Mouse (Mus musculus) hindbrain, embryonic 16.5 days (tissue): ENCODE measurements around the gene Dnajc16. TPM values are rescaled to one million over a fixed set of nuclear protein-coding genes. Genes with fewer than 3 reads are reported as not detected.
"Not testable (repeated sequence)": the region's sequence is repeated elsewhere in the genome, so short reads cannot be mapped to it uniquely, and the experiment has no call there.

Experiments used
- ATAC-seq: fragments of 200-750 bp; cut with Nextera tagmentation; 2 replicates; pipeline ENCODE4 v1.8.0; 2017; ENCODE audit warnings: moderate TSS enrichment, moderate library complexity
- H3K27ac ChIP-seq: fragments of 300-500 bp; sonication (generic); 2 replicates; pipeline ENCODE4 v1.5.1; 2014; ENCODE audit warnings: low read depth, mild to moderate bottlenecking, control low read depth, low read length, moderate library complexity
- H3K27me3 ChIP-seq: fragments of 300-500 bp; sonication (generic); replicated peaks from 2 replicates; pipeline ENCODE4 v1.6.1; 2014; ENCODE audit warnings: low read length; ENCODE audit not compliant: control insufficient read depth, insufficient read depth
- H3K36me3 ChIP-seq: fragments of 300-500 bp; sonication (generic); 2 replicates; pipeline ENCODE4 v1.6.1; 2014; ENCODE audit warnings: mild to moderate bottlenecking, low read length, moderate library complexity, mixed read lengths; ENCODE audit not compliant: control insufficient read depth, insufficient read depth
- H3K4me1 ChIP-seq: fragments of 300-500 bp; sonication (generic); 2 replicates; pipeline ENCODE4 v1.6.1; 2014; ENCODE audit warnings: low read depth, low read length; ENCODE audit not compliant: control insufficient read depth, insufficient read depth
- H3K4me2 ChIP-seq: fragments of 300-500 bp; sonication (generic); 2 replicates; pipeline ENCODE4 v1.6.1; 2014; ENCODE audit warnings: mild to moderate bottlenecking, low read length, control low read depth, moderate library complexity
- H3K4me3 ChIP-seq: fragments of 300-500 bp; sonication (generic); 2 replicates; pipeline ENCODE4 v1.5.1; 2014; ENCODE audit warnings: mild to moderate bottlenecking, low read length, control low read depth, moderate library complexity
- H3K9ac ChIP-seq: fragments of 300-500 bp; sonication (generic); 2 replicates; pipeline ENCODE4 v1.6.1; 2014; ENCODE audit warnings: low read depth, mild to moderate bottlenecking, control low read depth, low read length, moderate library complexity
- H3K9me3 ChIP-seq: fragments of 300-500 bp; sonication (generic); 2 replicates; pipeline ENCODE4 v1.6.1; 2014; ENCODE audit warnings: mild to moderate bottlenecking, low read length, moderate library complexity; ENCODE audit not compliant: control insufficient read depth
- WGBS: fragments of 180-500 bp; shearing (Covaris S2); extraction: QIAGEN DNeasy Blood & Tissue Kit; methylation state at CpG from one replicate; pipeline ENCODE4 v1.1.7; 2014; 5-methylcytosine and 5-hydroxymethylcytosine counted together
- polyA plus RNA-seq: library from polyadenylated mRNA; unstranded; fragments of >200 nt; fragmentation: Nextera tagmentation; extraction: Ambion mirVana; gene quantifications from 2 replicates; pipeline ENCODE4 v1.2.1, GENCODE M21; 2015

The Dnajc16 gene
- polyA plus RNA-seq, 1 experiment from 2014 or later: 5.9 TPM

DNA sequence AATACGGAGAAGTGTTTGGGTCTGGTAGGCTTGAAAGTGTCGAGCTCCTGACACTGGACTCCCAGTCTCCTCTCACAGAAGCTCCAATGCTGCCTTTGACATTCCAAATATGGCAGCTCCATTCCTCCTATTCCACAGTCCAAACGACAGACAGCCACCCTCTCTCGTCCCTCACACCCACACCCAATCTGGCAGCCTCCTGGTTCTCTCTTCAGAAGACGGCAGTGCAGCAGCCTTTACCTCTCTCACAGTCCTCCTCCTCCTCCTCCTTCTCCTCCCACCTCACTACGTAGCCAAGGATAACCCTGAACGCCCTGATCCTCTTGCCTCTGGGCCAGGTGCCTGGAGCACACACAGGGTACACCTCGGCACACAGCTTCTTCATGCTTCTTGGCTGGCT is 10.9 kb downstream of the Dnajc16 start:
- no peak for ATAC-seq
- Histone ChIP-seq H3K36me3 (peaks cover 60% of the 10 kb centered on the region), H3K27me3 (no peaks in the 10 kb centered on the region), H3K27ac (no peak overlapping the region), H3K4me2 (no peak overlapping the region), H3K9me3 (no peaks in the 10 kb centered on the region), H3K4me1 (no peaks in the 10 kb centered on the region), H3K4me3 (no peak overlapping the region), H3K9ac (no peak overlapping the region)
- WGBS: 95% methylated on average over 8 of the region's 8 CpGs

DNA sequence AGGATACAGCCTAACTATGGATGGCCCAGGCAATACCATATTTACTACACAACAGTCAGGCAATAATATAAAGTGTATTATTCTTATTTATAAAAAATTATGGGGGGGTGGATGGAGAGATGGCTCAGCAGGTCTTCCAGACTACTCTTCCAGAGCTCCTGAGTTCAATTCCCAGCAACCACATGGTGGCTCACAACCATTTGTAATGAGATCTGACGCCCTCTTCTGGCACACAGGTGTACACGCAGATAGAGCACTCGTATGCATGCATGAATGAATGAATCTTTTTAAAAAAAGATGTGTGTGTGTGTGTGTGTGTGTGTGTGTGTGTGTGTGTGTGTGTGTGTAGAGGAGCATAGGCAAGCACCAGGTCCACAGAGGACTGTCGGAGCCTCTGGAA is 17.7 kb downstream of the Dnajc16 start:
- not testable (repeated sequence) for H3K27me3 ChIP-seq

DNA sequence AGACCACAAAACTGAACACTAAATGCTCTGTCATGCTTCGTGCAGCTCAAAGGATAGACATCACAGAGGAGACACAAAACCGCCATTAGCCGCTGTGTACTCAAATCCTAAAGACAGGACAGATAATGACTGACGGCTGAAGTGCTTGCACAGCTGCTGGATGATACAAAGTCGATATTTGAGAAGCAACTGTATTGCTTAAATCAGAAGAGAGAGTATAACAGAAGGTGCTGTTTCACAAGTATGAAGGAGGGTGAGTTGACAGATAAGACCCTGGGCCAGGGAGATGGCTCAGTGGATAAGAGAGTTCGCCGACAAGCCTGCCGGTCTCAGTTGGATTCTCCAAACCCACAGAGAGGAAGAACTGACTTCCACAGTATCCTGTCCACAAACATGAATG is 18.9 kb downstream of the Dnajc16 start:
- no peaks in the 10 kb centered on the region for H3K9me3 ChIP-seq
- no peak overlapping the region for H3K4me3 ChIP-seq
- no peaks in the 10 kb centered on the region for H3K27me3 ChIP-seq
- no peak overlapping the region for H3K9ac ChIP-seq
- H3K4me1 ChIP-seq: peaks cover 11% of the 10 kb centered on the region
- H3K36me3 ChIP-seq: peaks cover 46% of the 10 kb centered on the region
- H3K27ac ChIP-seq: no peak overlapping the region
- WGBS: 95% methylated on average over 8 of the region's 8 CpGs
- H3K4me2 ChIP-seq: no peak overlapping the region
- ATAC-seq: no peak

More for the DNA sequence above, 17.7 kb downstream of the Dnajc16 start:
- 84% methylated on average over 4 of the region's 4 CpGs for WGBS
- not testable (repeated sequence) for H3K4me1 ChIP-seq, H3K4me3 ChIP-seq, H3K9ac ChIP-seq, H3K4me2 ChIP-seq, H3K9me3 ChIP-seq, H3K27ac ChIP-seq, ATAC-seq
- peaks cover 50% of the 10 kb centered on the region for H3K36me3 ChIP-seq

DNA sequence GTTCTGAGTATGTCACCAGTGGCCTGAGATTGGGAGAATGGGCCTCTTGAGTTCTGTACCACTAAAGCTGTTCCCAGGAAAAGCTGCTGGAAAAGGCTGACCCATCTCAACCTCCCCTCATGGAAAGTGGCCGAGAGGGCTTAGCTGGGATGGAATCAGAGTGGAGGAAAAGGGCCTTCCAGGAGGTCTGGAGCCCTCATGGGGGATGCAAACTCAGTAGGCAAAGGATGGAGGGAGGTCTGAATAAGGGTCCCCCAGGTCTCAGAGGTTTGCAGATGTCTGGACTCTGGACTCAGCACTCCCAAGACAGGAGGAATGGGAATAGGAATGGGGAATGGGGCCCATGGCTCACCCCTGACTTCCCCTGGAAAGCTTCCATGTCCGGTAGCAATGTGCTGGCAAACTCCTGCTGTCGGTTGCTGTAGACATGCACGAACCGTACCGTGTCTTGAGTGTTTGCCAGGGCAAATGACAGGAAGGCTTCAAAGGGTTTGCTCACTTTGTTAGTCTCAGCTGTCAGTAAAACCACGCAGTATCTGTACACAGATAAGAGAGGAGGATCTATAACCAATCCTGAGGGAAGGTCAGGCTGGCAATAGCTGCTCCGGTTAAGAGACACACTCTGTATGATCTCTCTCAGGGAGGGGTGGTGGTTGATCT is 21.1 kb downstream of the Dnajc16 start:
- Histone ChIP-seq H3K4me2 (no peak overlapping the region), H3K36me3 (peaks cover 43% of the 10 kb centered on the region), H3K4me1 (peaks cover 15% of the 10 kb centered on the region), H3K9ac (no peak overlapping the region), H3K27me3 (no peaks in the 10 kb centered on the region), H3K27ac (no peak overlapping the region), H3K4me3 (no peak overlapping the region), H3K9me3 (no peaks in the 10 kb centered on the region)
- WGBS: 81% methylated on average over 8 of the region's 8 CpGs
- ATAC-seq: no peak

DNA sequence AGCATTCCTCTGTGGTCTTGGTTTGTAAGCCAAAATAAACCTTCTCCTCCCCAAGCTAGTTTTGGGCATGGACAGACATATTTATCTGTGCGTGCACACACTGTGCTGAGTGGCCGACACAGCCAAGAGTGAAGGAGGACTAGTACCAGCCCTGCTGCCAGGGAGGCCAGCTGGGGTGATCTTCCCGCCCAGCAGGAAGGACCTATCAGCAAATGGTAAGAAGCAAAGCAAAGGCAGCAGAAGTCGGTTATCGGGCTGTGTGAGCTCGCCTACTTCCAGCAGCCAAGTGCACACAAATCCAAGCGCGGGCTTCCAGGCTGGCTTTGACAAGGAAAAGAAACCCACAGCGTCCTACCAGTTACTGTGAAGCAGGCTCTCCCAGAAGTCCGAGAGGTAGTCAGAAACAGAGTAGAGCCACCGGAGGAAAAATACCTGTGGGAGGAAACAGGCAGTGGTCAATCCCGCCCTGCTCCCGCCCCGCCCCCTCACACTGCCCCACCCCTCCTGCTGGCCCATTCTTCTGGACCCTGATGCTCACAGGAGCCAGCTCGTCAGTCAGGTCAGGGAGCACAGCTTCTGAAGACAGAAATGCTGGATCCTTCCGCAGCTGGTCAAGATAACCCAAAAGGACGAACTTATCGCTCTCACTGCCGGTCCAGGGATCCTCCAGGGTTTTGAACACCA is 23.2 kb downstream of the Dnajc16 start:
- H3K9ac ChIP-seq: no peak overlapping the region
- no peak overlapping the region for H3K4me3 ChIP-seq
- peak overlapping the region; percentile 61 for H3K27ac ChIP-seq
- H3K27me3 ChIP-seq: no peaks in the 10 kb centered on the region
- H3K4me2 ChIP-seq: no peak overlapping the region
- peaks cover 39% of the 10 kb centered on the region for H3K36me3 ChIP-seq
- H3K4me1 ChIP-seq: peaks cover 15% of the 10 kb centered on the region
- 69% methylated on average over 19 of the region's 19 CpGs for WGBS
- H3K9me3 ChIP-seq: no peaks in the 10 kb centered on the region
- peak; percentile 58 for ATAC-seq

DNA sequence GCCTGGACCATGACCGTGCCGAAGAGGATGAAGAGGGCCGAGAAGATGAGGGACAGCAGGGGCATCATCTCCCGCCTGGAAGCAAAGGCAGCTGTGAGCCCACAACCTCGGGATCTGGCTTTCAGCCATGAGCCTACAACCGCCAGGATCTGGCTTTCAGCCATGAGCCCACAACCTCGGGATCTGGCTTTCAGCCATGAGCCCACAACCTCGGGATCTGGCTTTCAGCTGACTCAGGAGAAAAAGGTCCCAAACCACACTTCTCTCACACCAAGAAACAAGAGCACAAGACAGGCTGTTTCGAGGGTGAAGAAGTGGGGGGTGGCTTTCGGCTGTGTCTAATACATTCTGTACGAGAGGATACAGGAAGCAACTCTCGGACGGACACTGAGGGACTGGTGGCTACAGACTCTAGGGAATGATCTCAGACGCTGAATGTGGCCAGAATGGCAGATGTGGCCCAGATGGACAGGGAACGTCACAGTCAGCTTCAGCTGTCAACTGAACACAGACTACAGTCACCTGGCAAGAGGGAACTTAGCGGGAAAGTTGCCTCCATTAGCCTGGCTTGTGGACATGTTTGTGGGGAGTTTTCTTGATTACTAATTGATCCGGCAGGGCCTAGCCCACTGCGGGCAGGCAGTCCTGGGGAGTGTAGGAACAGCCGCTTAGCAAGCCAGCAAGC is 23.9 kb downstream of the Dnajc16 start:
- H3K27me3 ChIP-seq: no peaks in the 10 kb centered on the region
- H3K9ac ChIP-seq: no peak overlapping the region
- H3K27ac ChIP-seq: peak overlapping the region; percentile 61
- H3K36me3 ChIP-seq: peaks cover 38% of the 10 kb centered on the region
- no peak overlapping the region for H3K4me3 ChIP-seq
- ATAC-seq: peak; percentile 77
- H3K9me3 ChIP-seq: no peaks in the 10 kb centered on the region
- H3K4me1 ChIP-seq: peaks cover 15% of the 10 kb centered on the region
- 36% methylated on average over 19 of the region's 19 CpGs for WGBS
- peak overlapping the region; percentile 7; the same call in 1 of the 2 replicates for H3K4me2 ChIP-seq

DNA sequence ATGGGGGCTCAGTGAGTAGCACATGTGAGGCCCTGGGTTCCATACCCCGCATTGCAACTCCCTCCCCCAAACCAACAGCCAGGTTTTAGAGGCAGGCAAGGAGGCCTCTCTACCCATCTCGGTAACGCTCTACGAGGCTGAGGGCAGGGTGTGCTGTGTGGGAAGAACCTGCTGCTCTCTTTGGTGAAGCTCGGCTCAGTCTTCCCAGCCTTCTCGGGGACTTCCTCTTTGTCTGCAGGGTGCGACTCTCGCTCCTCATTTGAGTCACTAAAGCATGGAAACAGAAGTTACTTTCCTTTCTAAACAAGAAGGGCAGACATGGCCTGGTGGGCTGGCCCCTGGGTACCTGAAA is 24.4 kb downstream of the Dnajc16 start:
- no peak; the same call in none of the 2 replicates for ATAC-seq
- no peak overlapping the region for H3K9ac ChIP-seq
- no peaks in the 10 kb centered on the region for H3K27me3 ChIP-seq
- no peaks in the 10 kb centered on the region for H3K9me3 ChIP-seq
- peaks cover 15% of the 10 kb centered on the region for H3K4me1 ChIP-seq
- H3K27ac ChIP-seq: peak overlapping the region; percentile 61
- peak overlapping the region; percentile 7; the same call in 1 of the 2 replicates for H3K4me2 ChIP-seq
- H3K4me3 ChIP-seq: no peak overlapping the region
- peaks cover 38% of the 10 kb centered on the region for H3K36me3 ChIP-seq
- 56% methylated on average over 8 of the region's 8 CpGs for WGBS

DNA sequence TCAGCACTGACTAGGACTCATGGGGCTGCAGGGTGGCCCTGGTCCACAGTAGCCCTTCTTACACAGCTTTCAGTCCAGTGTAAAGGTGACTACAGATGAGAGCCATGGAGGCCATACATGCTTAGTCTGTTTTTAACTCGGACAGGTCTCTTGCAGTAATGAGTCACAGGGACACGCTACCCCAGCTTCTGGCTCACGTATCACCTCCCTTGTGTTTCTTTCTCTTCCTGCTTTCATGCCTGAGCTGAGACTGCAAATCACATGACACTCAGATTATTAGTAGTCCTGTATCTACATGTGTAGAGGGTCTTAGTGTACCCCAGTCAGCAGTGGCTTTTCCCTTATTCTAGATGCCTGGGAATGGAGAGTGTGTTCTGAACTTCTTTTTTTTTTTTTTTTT is 25.7 kb downstream of the Dnajc16 start:
- H3K4me2 ChIP-seq: no peak overlapping the region
- H3K4me1 ChIP-seq: peaks cover 14% of the 10 kb centered on the region
- no peaks in the 10 kb centered on the region for H3K9me3 ChIP-seq
- H3K27me3 ChIP-seq: no peaks in the 10 kb centered on the region
- peaks cover 27% of the 10 kb centered on the region for H3K36me3 ChIP-seq
- ATAC-seq: no peak
- no peak overlapping the region for H3K9ac ChIP-seq
- WGBS: 98% methylated on average over 3 of the region's 3 CpGs
- H3K27ac ChIP-seq: no peak overlapping the region
- H3K4me3 ChIP-seq: no peak overlapping the region

DNA sequence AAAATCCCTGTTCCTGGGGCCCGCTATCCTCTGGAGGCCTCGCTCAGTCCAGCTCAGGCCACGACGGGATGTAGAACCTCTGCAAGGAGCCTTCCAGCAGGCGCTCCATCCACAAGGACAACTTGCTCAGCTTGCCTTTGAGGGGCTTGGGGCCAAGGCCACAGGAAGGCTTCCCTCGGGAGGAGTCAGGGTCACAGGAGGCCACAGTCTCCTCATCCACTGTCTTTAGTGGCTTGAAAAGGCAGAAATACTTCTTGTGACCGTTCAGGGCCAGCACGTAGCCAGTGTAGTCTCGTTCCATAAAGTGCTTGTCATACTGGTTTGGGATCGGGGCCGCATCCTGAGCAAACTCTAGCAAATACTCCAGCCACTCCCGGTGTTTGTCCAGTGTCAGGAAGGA is 27.3 kb downstream of the Dnajc16 start:
- peaks cover 22% of the 10 kb centered on the region; the same call in 1 of the 2 replicates for H3K36me3 ChIP-seq

More for the DNA sequence above, 27.3 kb downstream of the Dnajc16 start:
- Histone ChIP-seq H3K4me3 (no peak overlapping the region), H3K27me3 (no peaks in the 10 kb centered on the region), H3K4me2 (no peak overlapping the region), H3K9me3 (no peaks in the 10 kb centered on the region), H3K9ac (no peak overlapping the region), H3K27ac (no peak overlapping the region), H3K4me1 (peaks cover 12% of the 10 kb centered on the region)
- ATAC-seq: no peak
- WGBS: 95% methylated on average over 12 of the region's 12 CpGs
